Mouse (Mus musculus) kidney, postnatal 4 days (tissue): ENCODE data around the gene Rpl34.
A peak's percentile ranks its signal among the peaks of the same experiment; 100 is the strongest.

ENCODE experiments used
- DNase-seq, 2 experiments: peaks; one replicate each; pipeline ENCODE4 v3.0.0; 2021; ENCODE audit warnings: mixed read lengths in 2 of 2

Gene Rpl34

GRCm38 (mm10) chr3:130730189-130730653 lies at the start of gene Rpl34:
Rpl34 (minus strand) TSS chr3:130730398.
- DNase-seq = peak; percentile 94 to 97

GRCm38 (mm10) chr3:130768172-130768571 lies 38.0 kb upstream of the Rpl34 start:
- no peak for DNase-seq

DNA sequence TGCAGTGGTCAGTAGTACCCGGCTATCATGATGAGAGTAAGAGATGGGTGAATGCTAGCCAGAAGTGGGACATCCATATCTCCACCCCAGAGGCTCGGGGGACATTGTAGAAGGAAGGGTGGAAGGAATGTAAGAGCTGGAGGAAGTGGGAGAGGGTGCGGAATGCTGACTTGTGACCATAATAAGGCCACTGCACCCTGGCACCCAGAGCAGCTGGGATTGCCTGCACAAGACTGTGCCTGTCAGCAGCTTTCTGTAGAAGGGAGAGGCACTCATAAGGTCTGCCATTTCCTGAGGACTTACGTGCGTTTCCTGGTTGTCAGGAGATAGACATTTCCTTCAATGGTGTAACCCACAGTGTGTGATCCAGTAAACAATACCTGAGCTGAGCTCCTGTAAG lies 33.9 kb upstream of the Rpl34 start:
- DNase-seq = peak in 1 of 2 experiments; percentile 12

- peak; percentile 71 to 75 for DNase-seq
These were observed 30.7 kb upstream of the Rpl34 start for GRCm38 (mm10) chr3:130760711-130761435.

- no peak for DNase-seq
These were observed 28.1 kb upstream of the Rpl34 start for GRCm38 (mm10) chr3:130758157-130758841.

DNA sequence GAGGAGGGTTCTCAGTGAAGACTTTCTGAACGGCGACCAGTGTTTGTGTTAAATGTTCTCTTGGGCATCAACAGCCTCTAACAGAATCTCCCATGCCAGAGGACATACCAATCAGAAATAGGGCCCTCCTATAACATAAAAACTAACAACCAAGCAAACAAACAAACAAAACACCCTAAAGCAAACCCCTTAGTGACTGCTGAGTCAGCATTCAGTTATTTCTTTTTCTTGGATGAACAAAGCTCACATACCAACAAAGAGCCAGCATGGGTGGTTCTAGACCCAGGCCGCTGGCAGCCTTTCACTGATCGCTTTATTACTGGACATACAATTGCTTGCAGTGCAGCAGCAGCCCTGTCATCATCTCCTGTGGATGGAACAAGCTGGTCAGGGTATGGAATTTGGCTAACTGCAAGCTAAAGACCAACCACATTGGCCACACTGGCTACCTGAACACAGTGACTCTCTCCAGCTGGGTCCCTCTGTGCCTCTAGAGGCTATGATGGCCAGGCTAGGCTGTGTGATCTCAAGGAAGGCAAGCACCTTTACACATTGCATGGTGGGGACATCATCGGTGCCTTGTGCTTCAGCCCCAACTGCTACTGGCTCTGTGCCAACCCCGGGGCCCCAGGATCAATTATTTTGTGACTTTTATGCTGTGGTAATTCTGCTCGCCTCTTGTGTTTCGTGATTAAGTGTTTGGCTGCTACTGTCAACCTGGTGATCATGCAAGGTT lies 27.1 kb upstream of the Rpl34 start:
- no peak for DNase-seq

DNA sequence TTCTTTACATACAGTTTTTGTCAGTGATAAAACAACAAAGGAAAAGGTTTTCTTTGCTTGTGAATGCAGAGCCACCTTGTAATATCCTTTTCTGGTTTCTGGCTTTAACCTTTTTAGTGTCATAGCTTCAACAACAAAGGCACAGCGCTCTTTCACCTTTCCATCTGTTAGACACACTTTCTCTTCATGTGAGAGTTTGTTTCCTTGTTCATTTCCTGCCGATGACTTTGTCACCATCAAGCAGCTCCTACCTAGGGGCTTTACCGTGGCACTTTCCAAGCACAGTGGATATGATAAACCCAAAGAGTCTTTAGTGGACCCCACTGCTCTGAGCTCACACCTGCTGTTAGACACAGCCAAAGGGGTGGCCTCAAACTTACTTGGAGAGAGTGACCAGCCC lies 19.0 kb upstream of the Rpl34 start:
- no peak for DNase-seq

- no peak for DNase-seq
These were observed 16.7 kb upstream of the Rpl34 start for GRCm38 (mm10) chr3:130746673-130747619.

- no peak for DNase-seq
These were observed 7.6 kb upstream of the Rpl34 start for GRCm38 (mm10) chr3:130737652-130738361.

DNA sequence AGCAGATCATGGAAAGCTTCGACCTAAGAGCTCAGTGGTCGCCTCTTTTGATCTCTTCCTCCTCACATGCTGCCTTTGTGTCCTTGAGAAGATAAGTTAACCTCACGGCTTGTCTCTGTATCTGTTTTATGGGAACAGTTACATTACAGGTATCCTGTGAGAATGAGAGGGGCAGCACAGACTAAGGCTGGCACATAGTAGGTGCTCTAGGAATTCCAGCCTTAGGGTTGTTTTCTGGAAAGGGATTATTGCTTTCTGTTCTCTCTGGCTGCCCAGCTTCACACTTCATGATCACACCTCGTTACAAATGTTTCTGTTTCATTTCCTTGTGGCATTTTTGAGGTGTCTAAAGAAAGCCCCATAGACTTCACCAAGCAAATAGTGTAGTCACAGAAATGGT lies 6.6 kb upstream of the Rpl34 start:
- DNase-seq = no peak

DNA sequence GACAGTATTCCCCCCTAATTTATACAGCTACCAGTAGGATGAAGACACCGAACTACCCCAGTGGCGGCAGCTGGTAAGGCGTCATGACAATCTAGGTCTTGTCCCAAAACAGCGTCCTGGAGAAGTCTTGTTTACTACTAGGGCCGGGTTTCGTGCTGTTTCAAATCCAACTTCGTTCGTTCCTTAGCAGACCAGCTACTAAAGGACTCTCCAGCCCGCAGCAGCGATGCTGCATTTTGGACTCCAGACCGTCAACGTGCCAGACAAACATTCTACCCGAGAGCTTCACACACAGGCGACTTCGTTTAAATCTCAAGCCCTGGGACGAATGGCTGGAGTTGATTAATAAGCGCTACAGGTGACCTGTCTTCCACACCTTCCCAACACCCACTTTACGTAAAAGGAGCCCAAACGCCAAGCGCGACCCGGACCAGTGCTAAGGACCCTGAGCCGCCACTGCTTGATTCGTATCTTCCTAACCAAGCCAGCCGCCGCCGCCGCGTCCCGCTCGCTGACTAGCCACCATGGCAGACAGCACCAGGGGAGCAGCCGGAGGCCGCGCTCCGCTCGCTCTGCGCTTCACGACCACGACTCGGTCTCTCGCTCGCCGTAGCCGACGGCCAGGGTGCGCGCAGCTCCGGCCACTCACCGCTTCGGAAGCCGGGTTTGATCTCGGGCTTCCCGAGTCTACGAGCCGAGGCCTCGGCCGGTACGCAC lies 568 bp downstream of the Rpl34 start:
- DNase-seq = peak; percentile 72 to 85

DNA sequence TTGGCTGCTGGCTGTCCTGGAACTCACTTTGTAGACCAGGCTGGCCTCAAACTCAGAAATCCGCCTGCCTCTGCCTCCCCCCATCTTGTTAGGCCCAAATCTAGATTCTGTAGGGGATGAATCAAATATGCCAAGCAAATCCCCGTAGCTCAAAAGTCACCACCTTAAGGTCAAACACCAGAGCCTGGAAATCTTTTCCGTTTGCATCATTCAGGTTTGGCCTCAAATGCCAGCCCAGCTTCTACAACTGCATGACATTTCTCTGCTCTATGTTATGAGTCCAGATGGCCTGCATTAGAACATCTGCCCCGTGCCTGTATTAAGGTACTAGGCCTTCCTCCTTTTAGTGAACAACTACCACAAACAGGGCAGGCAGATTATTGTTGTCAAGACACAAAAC lies 2.5 kb downstream of the Rpl34 start:
- DNase-seq = no peak

GRCm38 (mm10) chr3:130727036-130727435 lies 3.2 kb downstream of the Rpl34 start:
- peak in 1 of 2 experiments; percentile 12 for DNase-seq

DNA sequence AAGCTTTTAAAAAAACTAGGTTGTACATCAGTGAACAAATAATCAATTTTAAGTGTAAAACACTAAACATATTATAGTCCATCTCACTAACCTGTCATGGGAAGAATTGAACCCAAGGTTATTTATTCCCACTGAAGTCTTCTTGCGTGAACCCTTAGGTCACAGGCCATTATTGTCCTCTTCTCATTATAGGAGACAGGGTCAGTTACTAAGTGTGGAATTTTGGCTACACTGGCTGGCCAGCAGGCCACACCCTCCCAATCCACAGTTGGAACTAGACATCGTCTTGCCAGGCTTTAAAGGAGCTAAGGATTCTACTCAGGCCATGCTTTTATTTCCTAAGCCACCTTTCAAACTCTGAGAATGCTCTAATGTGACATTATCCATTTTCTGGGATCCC lies 4.5 kb downstream of the Rpl34 start:
- DNase-seq = no peak

GRCm38 (mm10) chr3:130722733-130723478 lies 7.3 kb downstream of the Rpl34 start:
- no peak for DNase-seq

- no peak for DNase-seq
These were observed 10.0 kb downstream of the Rpl34 start for GRCm38 (mm10) chr3:130720225-130720624.

DNA sequence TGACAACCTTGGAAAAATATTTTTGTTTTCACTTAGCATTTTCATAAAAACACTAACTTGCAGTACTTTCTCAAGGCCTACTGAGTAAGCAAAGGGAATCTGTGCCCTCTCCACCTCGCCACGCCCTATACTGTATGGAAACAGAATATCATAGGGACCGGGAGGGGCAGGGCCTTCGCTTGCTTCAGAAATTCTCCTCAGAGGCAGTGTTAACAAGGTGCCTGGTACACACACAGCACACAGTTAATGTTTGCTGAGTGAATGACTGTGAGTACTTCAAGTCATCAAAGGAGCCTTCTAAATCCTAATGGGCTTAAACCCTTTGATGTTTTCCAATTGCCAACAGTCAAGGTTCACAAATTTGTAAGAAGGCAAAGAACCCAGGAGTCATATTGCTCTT lies 11.3 kb downstream of the Rpl34 start:
- DNase-seq = no peak

DNA sequence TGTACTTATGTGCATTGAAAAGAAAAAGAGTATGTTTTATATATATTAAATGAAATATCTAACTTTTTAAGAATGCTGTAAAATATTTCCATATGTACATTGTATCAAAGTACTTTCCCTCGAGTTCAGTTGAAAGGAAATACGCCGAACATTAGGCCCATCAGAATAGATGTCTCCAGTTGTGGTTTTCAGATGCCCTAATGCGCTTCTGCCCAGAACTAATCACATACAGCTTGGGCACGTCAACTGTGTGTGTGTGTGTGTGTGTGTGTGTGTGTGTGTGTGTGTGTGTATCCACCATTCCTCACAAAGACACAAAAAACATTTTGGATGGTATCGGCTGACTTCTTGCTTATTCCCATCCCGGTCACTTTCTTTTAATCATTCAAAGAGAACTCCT lies 13.6 kb downstream of the Rpl34 start:
- DNase-seq = no peak

DNA sequence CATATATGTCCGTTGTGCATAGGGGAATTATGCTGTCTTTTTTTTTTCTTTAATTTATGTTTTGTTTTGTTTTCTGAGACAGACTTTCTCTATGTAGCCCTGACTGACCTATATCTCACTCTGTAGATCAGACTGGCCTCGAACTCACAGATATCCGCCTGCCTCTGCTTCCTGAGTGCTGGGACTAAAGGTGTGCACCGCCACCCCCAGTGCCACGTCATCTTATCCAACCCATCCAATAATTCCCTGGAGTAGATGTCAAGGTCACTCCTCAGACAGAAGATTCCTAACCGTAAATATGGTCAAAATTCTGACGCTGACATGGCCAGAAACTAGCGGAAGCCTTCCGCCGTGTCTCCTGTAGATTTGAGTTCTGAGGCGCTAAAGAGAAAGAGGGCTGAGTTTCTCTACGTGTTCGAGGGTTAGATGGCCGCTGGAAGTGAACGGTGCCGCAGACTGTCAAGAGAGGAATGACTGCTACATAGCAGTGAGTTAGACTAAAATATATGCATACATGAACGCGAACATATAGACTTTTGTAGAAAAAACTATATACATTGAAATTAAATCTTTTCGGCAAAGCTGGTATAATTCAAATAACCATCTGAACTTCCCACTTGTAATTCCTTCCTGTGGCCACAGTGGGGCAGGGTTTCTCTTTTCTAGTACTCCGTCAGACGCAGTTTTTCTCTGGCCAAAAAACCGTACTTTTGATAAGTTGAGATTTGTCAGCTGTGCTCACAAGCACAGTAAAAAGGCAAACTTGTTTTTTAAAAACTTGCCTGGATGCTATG lies 15.2 kb downstream of the Rpl34 start:
- DNase-seq = peak; percentile 80 to 85
